Comparison of ENCODE assay signal across 33 mouse cellular contexts in genomic region chrX:100811129-100811528, GRCm38 (mm10). TPM values are rescaled to one million over a fixed set of nuclear protein-coding genes. Genes with fewer than 3 reads are reported as not detected.
A peak's percentile ranks its signal among the peaks of the same experiment; 100 is the strongest.
DNase-seq lines count a peak whose midpoint lies in the region; ATAC-seq and TF ChIP-seq lines count a peak whose summit lies in the region.
"Had no signal": no experiment of that assay in that cellular context is flagged by ENCODE, and none has a peak within 500 bp of the region (broad histone marks: within the 10 kb centered on the region; RNA-seq: fewer than 3 reads in every experiment).

No protein-coding gene starts in this region.

- no peaks in the 10 kb centered on the region for H3K27me3 ChIP-seq in embryonic facial prominence, embryonic 14.5 days (replicated peaks; ENCODE audit: control insufficient read depth, insufficient read depth, low read length)
- H3K27me3 ChIP-seq in embryonic facial prominence, embryonic 10.5 days (replicated peaks; ENCODE audit: low read depth, poor library complexity, severe bottlenecking), result peaks cover 80% of the 10 kb centered on the region
- H3K27me3 ChIP-seq in heart, embryonic 16.5 days (ENCODE audit: control insufficient read depth, insufficient read depth, low read length), result no peaks in the 10 kb centered on the region
- no peaks in the 10 kb centered on the region for H3K27me3 ChIP-seq in heart, adult 2 months (ENCODE audit: control insufficient read depth, insufficient read depth, low read length)
- H3K27me3 ChIP-seq in kidney, postnatal 0 days (ENCODE audit: insufficient read depth, low read length), result no peaks in the 10 kb centered on the region
- H3K27me3 ChIP-seq: CH12.LX; embryonic facial prominence, embryonic 12.5 days; liver, embryonic 15.5 days; lung, embryonic 15.5 days; neural tube, embryonic 12.5 days had no signal

- no peak overlapping the region for H3K9ac ChIP-seq in embryonic facial prominence, embryonic 14.5 days (ENCODE audit: low read depth, low read length)
- no peak overlapping the region for H3K9ac ChIP-seq in heart, embryonic 16.5 days (ENCODE audit: low read length)
- no peak overlapping the region for H3K9ac ChIP-seq in heart, adult 2 months (ENCODE audit: low read depth, low read length)
- no peak overlapping the region for H3K9ac ChIP-seq in kidney, postnatal 0 days (ENCODE audit: low read depth, low read length)
- H3K9ac ChIP-seq: embryonic facial prominence, embryonic 12.5 days; forebrain, postnatal 0 days; hindbrain, embryonic 14.5 days; limb, embryonic 12.5 days; liver, embryonic 15.5 days; lung, embryonic 15.5 days; neural tube, embryonic 12.5 days had no signal

- peaks cover 54% of the 10 kb centered on the region for H3K36me3 ChIP-seq in embryonic facial prominence, embryonic 14.5 days (ENCODE audit: control insufficient read depth, insufficient read depth, low read length)
- H3K36me3 ChIP-seq in embryonic facial prominence, embryonic 10.5 days (replicated peaks), result peaks cover 100% of the 10 kb centered on the region
- H3K36me3 ChIP-seq in heart, embryonic 16.5 days (ENCODE audit: control insufficient read depth, insufficient read depth), result peaks cover 10% of the 10 kb centered on the region
- H3K36me3 ChIP-seq in heart, adult 2 months (ENCODE audit: control insufficient read depth, insufficient read depth, low read length), result no peaks in the 10 kb centered on the region
- no peaks in the 10 kb centered on the region for H3K36me3 ChIP-seq in kidney, postnatal 0 days (ENCODE audit: insufficient read depth, low read length)
- H3K36me3 ChIP-seq: liver, embryonic 15.5 days had no signal

- TF ChIP-seq CTCF in heart, adult 2 months (IDR thresholded peaks at IDR 0.05), result no peak
- no peak for TF ChIP-seq CTCF in kidney, postnatal 0 days (IDR thresholded peaks at IDR 0.05; ENCODE audit: low read depth)

- H3K79me2 ChIP-seq in heart, adult 2 months (replicated peaks; ENCODE audit: control insufficient read depth, insufficient read depth, low read length), result no peaks in the 10 kb centered on the region

- intact Hi-C loops in heart, adult 2 months (cut with DNase I), result no loop called here

- DNase-seq in embryonic facial prominence, embryonic 14.5 days (ENCODE audit: low spot score), result peak; percentile 17
- DNase-seq in embryonic facial prominence, embryonic 10.5 days (ENCODE audit: low spot score), result no peak
- DNase-seq in heart, adult 2 months, result no peak
- DNase-seq in kidney, postnatal 0 days (ENCODE audit: low spot score), result peak; percentile 9
- no peak for DNase-seq in kidney, postnatal 25 days
- peak; percentile 30 for DNase-seq in brain, adult 2 months (ENCODE audit: low read depth, low spot score)
- DNase-seq: adrenal gland, adult 2 months; adrenal gland, postnatal 36 days; cerebellum, adult 8-10 months; cerebellum, postnatal 36 days; forebrain, postnatal 0 days; gastrocnemius, postnatal 14 days; kidney, adult 11 months; kidney, postnatal 36 days; right cerebral cortex, adult 18-20 months; spleen, adult 18-20 months; thymus, postnatal 14 days had no signal

- whole genome bisulfite sequencing in embryonic facial prominence, embryonic 14.5 days, result 77% methylated on average over 3 of the region's 4 CpGs
- WGBS in embryonic facial prominence, embryonic 10.5 days, result 92% methylated on average over 4 of the region's 4 CpGs
- 69% methylated on average over 4 of the region's 4 CpGs for WGBS in heart, embryonic 16.5 days
- 58% methylated on average over 4 of the region's 4 CpGs for WGBS in heart, adult 2 months
- 80% methylated on average over 4 of the region's 4 CpGs for WGBS in kidney, postnatal 0 days

- no peak for TF ChIP-seq EP300 in heart, adult 2 months (IDR thresholded peaks at IDR 0.05; ENCODE audit: insufficient read depth, low read depth, low read length)

- H3K27ac ChIP-seq in embryonic facial prominence, embryonic 14.5 days (replicated peaks; ENCODE audit: low read depth, low read length), result no peak overlapping the region
- no peak overlapping the region for H3K27ac ChIP-seq in embryonic facial prominence, embryonic 10.5 days (replicated peaks)
- no peak overlapping the region for H3K27ac ChIP-seq in heart, embryonic 16.5 days (ENCODE audit: low read length)
- no peak overlapping the region for H3K27ac ChIP-seq in heart, adult 2 months
- H3K27ac ChIP-seq in kidney, postnatal 0 days, result no peak overlapping the region
- H3K27ac ChIP-seq: embryonic facial prominence, embryonic 12.5 days; forebrain, embryonic 10.5 days; hindbrain, embryonic 14.5 days; layer of hippocampus, adult 2 months; limb, embryonic 12.5 days; liver, embryonic 15.5 days; lung, embryonic 15.5 days; midbrain, embryonic 10.5 days; neural tube, embryonic 12.5 days had no signal

- ATAC-seq in embryonic facial prominence, embryonic 14.5 days (ENCODE audit: low read depth), result no peak
- peak; percentile 52 for ATAC-seq in heart, embryonic 16.5 days (replicated peaks; ENCODE audit: extremely low read depth, insufficient read depth, low FRiP score)
- no peak for ATAC-seq in kidney, postnatal 0 days (replicated peaks; ENCODE audit: low FRiP score, low read depth)
- ATAC-seq: activated CD4-positive, CD25-positive, alpha-beta regulatory T cell, adult 4 months; forebrain, postnatal 0 days; inflammation-experienced regulatory T-cells, adult 6 months; midbrain, embryonic 16.5 days had no signal

- no peak overlapping the region for H3K4me2 ChIP-seq in embryonic facial prominence, embryonic 14.5 days (ENCODE audit: low read depth, low read length)
- H3K4me2 ChIP-seq in heart, embryonic 16.5 days (ENCODE audit: low read depth, low read length), result no peak overlapping the region
- H3K4me2 ChIP-seq in kidney, postnatal 0 days (ENCODE audit: low read length), result no peak overlapping the region
- H3K4me2 ChIP-seq: embryonic facial prominence, embryonic 12.5 days; hindbrain, embryonic 14.5 days; limb, embryonic 12.5 days; liver, embryonic 15.5 days; lung, embryonic 15.5 days; neural tube, embryonic 12.5 days had no signal

- no peak overlapping the region for H3K4me3 ChIP-seq in embryonic facial prominence, embryonic 14.5 days (ENCODE audit: low read depth, low read length)
- H3K4me3 ChIP-seq in embryonic facial prominence, embryonic 10.5 days, result no peak overlapping the region
- H3K4me3 ChIP-seq in heart, embryonic 16.5 days (ENCODE audit: low read length), result no peak overlapping the region
- H3K4me3 ChIP-seq in heart, adult 2 months, result no peak overlapping the region
- H3K4me3 ChIP-seq in kidney, postnatal 0 days (replicated peaks; ENCODE audit: low read depth, low read length), result no peak overlapping the region
- H3K4me3 ChIP-seq: embryonic facial prominence, embryonic 12.5 days; forebrain, embryonic 10.5 days; layer of hippocampus, adult 2 months; left cerebral cortex, adult 2 months; limb, embryonic 12.5 days; liver, embryonic 15.5 days; lung, embryonic 15.5 days; midbrain, embryonic 10.5 days; myocyte; neural tube, embryonic 12.5 days had no signal

- no peaks in the 10 kb centered on the region for H3K4me1 ChIP-seq in embryonic facial prominence, embryonic 14.5 days (ENCODE audit: control insufficient read depth, insufficient read depth, low read length)
- no peaks in the 10 kb centered on the region for H3K4me1 ChIP-seq in embryonic facial prominence, embryonic 10.5 days
- peaks cover 11% of the 10 kb centered on the region for H3K4me1 ChIP-seq in heart, embryonic 16.5 days (ENCODE audit: control insufficient read depth, insufficient read depth, low read length)
- H3K4me1 ChIP-seq in heart, adult 2 months (ENCODE audit: control insufficient read depth, insufficient read depth, low read length), result peaks cover 3% of the 10 kb centered on the region
- H3K4me1 ChIP-seq in kidney, postnatal 0 days (replicated peaks; ENCODE audit: insufficient read depth, low read length), result no peaks in the 10 kb centered on the region
- H3K4me1 ChIP-seq: embryonic facial prominence, embryonic 12.5 days; forebrain, embryonic 10.5 days; limb, embryonic 12.5 days; liver, embryonic 15.5 days; lung, embryonic 15.5 days; midbrain, embryonic 10.5 days; neural tube, embryonic 12.5 days had no signal

- no peak for TF ChIP-seq POLR2A in heart, adult 2 months (IDR thresholded peaks at IDR 0.05; ENCODE audit: insufficient read depth, low read depth, low read length)

- no peaks in the 10 kb centered on the region for H3K9me3 ChIP-seq in embryonic facial prominence, embryonic 14.5 days (ENCODE audit: control insufficient read depth, low read length)
- H3K9me3 ChIP-seq in embryonic facial prominence, embryonic 10.5 days, result no peaks in the 10 kb centered on the region
- H3K9me3 ChIP-seq in heart, embryonic 16.5 days (replicated peaks; ENCODE audit: control insufficient read depth, low read length), result no peaks in the 10 kb centered on the region
- H3K9me3 ChIP-seq in kidney, postnatal 0 days (replicated peaks; ENCODE audit: low read length), result no peaks in the 10 kb centered on the region
- H3K9me3 ChIP-seq: embryonic facial prominence, embryonic 12.5 days; forebrain, embryonic 10.5 days; limb, embryonic 12.5 days; liver, embryonic 15.5 days; lung, embryonic 15.5 days; midbrain, embryonic 10.5 days; neural tube, embryonic 12.5 days had no signal

RNA-seq across cellular contexts. Expression of gene Dlg3, which starts 43.6 kb away (rescaled TPM):
- polyA plus RNA-seq in embryonic facial prominence, embryonic 14.5 days (2014; fragmentation: Nextera tagmentation; extraction: Ambion mirVana), result 4.5 and 6.2 TPM in 2 replicates
- 14.1 and 14.4 TPM in 2 replicates for polyA plus RNA-seq in embryonic facial prominence, embryonic 10.5 days (2016; fragmentation: Nextera tagmentation; extraction: Ambion mirVana)
- 1.6 and 2.4 TPM in 2 replicates for polyA plus RNA-seq in heart, embryonic 16.5 days (2015; fragmentation: Nextera tagmentation; extraction: Ambion mirVana)
- 1 to 10 TPM; 2.6 to 2.7 TPM for total RNA-seq in heart, adult 2 months (2021)
- 3.0 and 5.8 TPM in 2 replicates for polyA plus RNA-seq in heart, adult 2 months (2012; rRNA removed)
- polyA plus RNA-seq in kidney, postnatal 0 days (2015; fragmentation: Nextera tagmentation; extraction: Ambion mirVana), result 1.8 and 1.9 TPM in 2 replicates

Comparison
In these comparisons a context has a peak if more than half of its experiments do, and no peak if none do; other contexts are left out.
1. DNase-seq: peak in embryonic facial prominence, embryonic 14.5 days (single experiment), kidney, postnatal 0 days (single experiment) and brain, adult 2 months (single experiment); none in embryonic facial prominence, embryonic 10.5 days (single experiment), heart, adult 2 months (0 of 2) and kidney, postnatal 25 days (0 of 2).